Mouse (Mus musculus): Measurements from ENCODE around the gene Myo1e.

- TF ChIP-seq CTCF (IDR thresholded peaks at IDR 0.05; ENCODE audit: control insufficient read depth, insufficient read depth, low read length) (no peak), POLR2A (IDR thresholded peaks at IDR 0.05; ENCODE audit: borderline replicate concordance, control insufficient read depth, low read depth, low read length) (no peak)
These were observed 205.9 kb downstream of the Myo1e start for GRCm38 (mm10) chr9:70413038-70413437.
